Mouse (Mus musculus) ES-E14 (cell line): ENCODE measurements around the gene Ltbp3.

Experiments
- MAFK ChIP-seq: IDR thresholded peaks from 2 replicates; pipeline ENCODE4 v1.6.1; 2014; ENCODE audit warnings: mild to moderate bottlenecking, low read depth, low read length, inconsistent platforms; ENCODE audit not compliant: insufficient read depth
- ZC3H11A ChIP-seq: IDR thresholded peaks from 2 replicates; pipeline ENCODE4 v1.6.1; 2012; ENCODE audit warnings: low read depth, mild to moderate bottlenecking, inconsistent platforms, low read length, borderline replicate concordance

GRCm38 (mm10) chr19:5756321-5756985, 15.7 kb downstream of the Ltbp3 start:
- no peak for TF ChIP-seq ZC3H11A
- no peak for TF ChIP-seq MAFK
